Mouse (Mus musculus): Measurements from ENCODE around the gene Pcyt1a. TPM values are rescaled to one million over a fixed set of nuclear protein-coding genes. Genes with fewer than 3 reads are reported as not detected.

Gene Pcyt1a
- 15.8 and 17.9 TPM in 2 replicates for polyA plus RNA-seq (2012; rRNA removed)

GRCm38 (mm10) chr16:32430474-32431046, at the start of gene Pcyt1a:
Gene Pcyt1a, plus strand, starts transcription at chr16:32430921.

DNA sequence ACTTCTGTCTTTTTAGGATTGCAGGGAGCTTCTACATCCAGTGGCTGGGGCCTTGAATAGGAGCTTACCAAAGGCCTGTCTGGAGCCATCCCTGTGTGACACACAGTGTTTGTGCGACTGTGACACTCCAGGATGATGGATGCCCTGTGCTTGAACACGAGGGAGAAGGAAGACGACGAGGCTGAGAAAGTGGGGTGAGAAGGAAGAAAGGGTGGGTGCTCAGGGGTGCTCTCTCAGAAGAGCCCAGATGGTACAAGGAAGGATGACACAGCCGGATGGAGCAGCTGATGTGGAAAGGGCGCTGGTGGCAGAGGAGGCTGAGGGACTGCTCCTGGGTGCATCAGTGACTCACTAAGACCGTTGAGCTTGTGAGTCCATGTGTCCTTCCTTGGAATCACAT, 30.5 kb upstream of the Pcyt1a start, which contains the start of gene Tm4sf19:
Tm4sf19 (plus strand) TSS at position 240 of the 400 bp plus-strand sequence.

GRCm38 (mm10) chr16:32419517-32420483, 10.9 kb upstream of the Pcyt1a start, which contains the start of gene Tctex1d2:
Gene Tctex1d2, plus strand, starts transcription at chr16:32419702.

DNA sequence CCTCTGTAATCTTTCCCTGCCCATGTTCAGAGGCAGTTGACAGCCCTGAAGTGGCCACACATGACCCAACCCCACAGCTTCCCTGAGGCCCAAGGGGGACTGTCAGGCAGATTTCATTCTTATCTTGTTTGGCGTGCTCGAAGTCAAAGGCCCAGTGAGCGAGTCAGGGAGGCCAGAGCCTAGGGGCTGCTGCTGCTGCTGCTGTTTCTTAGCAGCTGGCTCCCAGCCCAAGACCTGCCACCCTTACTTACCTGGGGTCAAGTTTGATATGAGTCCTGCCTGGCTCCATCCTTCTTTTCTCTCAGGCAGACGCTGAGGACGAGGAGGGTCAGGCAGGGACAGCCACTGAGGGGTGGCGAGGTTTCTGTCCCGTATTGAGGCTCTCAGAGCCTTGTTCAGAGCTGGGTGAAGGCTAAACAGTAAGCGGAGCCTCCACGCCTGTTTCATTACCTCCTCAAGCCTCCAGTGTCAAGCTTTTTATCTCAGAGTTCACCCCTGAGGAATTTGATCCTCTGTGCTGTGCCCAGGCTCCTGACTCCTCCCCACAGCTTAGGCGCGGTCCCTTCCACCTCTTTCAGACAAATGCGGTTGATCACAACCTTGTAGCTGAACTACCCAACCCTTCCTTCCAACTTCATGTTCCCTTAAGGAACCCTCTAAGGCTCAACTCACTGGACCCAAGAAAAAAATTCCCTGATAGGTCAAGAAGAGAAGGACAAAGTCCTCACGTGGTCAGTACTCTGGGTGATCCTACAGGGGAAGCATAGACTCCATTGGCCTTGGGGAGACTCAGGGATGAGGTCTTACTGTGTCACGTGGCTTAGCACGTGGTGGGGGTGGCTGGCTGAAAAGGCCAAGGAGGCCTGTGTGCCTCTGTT, 56.8 kb downstream of the Pcyt1a start, which contains the start of gene Slc51a:
Slc51a (minus strand) TSS at position 646 of the 878 bp plus-strand sequence.

GRCm38 (mm10) chr16:32495965-32496364, 65.2 kb downstream of the Pcyt1a start, which contains the start of gene Zdhhc19:
Gene Zdhhc19, plus strand, starts transcription at chr16:32496265.

Other genes starting within 250 kb of the Pcyt1a start
- gene Fbxo45, start 183.8 kb upstream of the Pcyt1a start, polyA plus RNA-seq (2012; rRNA removed), result 4.2 and 5.1 TPM in 2 replicates
- gene Wdr53, start 183.7 kb upstream of the Pcyt1a start, polyA plus RNA-seq (2012; rRNA removed), result 8.9 and 9.0 TPM in 2 replicates
- gene Smco1, start 159.5 kb upstream of the Pcyt1a start, polyA plus RNA-seq (2012; rRNA removed), result not detected in 2 replicates
- gene Rnf168, start 153.5 kb upstream of the Pcyt1a start, polyA plus RNA-seq (2012; rRNA removed), result 6.9 and 7.9 TPM in 2 replicates
- 5.0 and 5.1 TPM in 2 replicates for gene Ubxn7, start 98.7 kb upstream of the Pcyt1a start, polyA plus RNA-seq (2012; rRNA removed)
- 0.05 and 0.06 TPM in 2 replicates for gene Tm4sf19, start 30.4 kb upstream of the Pcyt1a start, polyA plus RNA-seq (2012; rRNA removed)
- 3.0 and 3.1 TPM in 2 replicates for gene Tctex1d2, start 11.2 kb upstream of the Pcyt1a start, polyA plus RNA-seq (2012; rRNA removed)
- 0.14 and 0.17 TPM in 2 replicates for gene Slc51a, start 57.0 kb downstream of the Pcyt1a start, polyA plus RNA-seq (2012; rRNA removed)
- 0.01 TPM in 1 of 2 replicates, not detected in the other for gene Zdhhc19, start 65.3 kb downstream of the Pcyt1a start, polyA plus RNA-seq (2012; rRNA removed)
- 263 and 298 TPM in 2 replicates for gene Tfrc, start 178.0 kb downstream of the Pcyt1a start, polyA plus RNA-seq (2012; rRNA removed)
- gene Tnk2, start 213.0 kb downstream of the Pcyt1a start, polyA plus RNA-seq (2012; rRNA removed), result 12.2 and 14.2 TPM in 2 replicates

Measured in liver, embryonic 14 days (tissue).